Mouse (Mus musculus) skeletal muscle tissue, adult 2 months (tissue): ENCODE results near the gene Lif.
A peak's percentile ranks its signal among the peaks of the same experiment; 100 is the strongest.

Source experiments
- DNase-seq: peaks from one replicate; pipeline ENCODE4 v3.0.0-alpha.2; 2012; ENCODE audit warnings: low read depth, low spot score

The Lif gene

DNA sequence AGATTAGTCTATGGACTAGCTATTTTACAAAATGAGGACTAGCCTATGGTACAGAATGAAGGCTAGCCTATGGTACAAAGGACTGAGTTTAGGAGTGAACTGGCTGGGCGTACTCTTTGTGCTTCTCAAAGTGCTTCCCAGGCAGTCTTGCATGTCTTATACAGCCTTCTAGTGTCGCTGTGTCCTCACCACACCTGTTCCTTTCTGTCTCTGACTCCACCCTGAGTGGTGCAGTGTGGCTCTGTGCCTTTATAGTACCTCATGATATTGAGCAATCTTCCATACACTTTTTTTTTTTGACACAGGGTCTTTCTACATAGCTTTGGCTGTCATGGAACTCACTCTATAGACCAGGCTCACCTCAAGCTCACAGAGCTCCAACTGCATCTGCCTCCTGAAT is 25.9 kb upstream of the Lif start:
- DNase-seq = no peak

DNA sequence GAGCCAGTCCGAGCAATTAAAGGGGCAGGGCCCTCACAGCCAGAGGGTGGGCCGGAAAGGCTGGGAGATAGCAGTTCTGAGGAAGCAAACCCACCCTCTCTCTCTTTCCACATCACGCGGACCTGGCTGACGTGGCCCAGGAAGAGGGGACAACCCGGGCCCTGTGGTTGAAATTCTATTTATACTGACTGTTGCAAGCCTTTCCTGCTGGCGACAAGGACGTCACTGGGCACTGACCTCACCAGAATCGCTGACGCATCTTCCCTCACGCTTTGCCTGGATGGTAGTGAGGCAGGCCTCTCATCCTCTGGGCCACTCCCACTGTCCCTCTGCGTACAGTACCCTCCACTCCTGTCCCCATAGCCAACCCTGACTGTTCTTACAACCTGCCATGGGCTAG is 24.7 kb upstream of the Lif start:
- no peak for DNase-seq

DNA sequence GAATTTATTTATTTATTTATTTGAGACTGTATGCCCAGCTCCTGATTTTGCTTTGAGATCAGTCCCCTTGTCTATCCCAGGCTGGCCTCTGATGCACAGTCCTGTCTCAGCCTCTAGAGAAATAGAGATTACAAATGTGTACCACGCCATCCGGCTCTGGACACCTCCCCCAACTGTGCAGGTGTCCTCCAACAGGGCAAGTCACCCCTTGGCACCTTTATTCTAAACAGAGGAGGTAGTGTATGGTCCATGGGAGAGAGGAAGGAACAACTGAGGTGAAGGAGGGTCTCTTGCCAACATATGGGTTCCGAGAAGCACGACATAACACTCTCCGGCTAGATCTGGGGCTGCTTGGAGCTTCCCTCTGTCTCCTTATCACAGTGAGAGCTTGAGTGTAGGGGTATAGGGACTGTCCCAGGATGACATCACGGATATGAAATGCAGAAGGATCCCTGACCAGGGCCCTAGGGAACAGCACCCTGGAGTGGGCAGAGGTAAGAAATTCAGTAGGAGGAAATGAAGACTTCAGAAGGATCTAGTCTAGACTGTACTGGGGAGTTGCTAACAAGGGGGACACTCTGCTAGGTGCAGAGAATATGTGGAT is 22.2 kb upstream of the Lif start:
- DNase-seq = no peak

DNA sequence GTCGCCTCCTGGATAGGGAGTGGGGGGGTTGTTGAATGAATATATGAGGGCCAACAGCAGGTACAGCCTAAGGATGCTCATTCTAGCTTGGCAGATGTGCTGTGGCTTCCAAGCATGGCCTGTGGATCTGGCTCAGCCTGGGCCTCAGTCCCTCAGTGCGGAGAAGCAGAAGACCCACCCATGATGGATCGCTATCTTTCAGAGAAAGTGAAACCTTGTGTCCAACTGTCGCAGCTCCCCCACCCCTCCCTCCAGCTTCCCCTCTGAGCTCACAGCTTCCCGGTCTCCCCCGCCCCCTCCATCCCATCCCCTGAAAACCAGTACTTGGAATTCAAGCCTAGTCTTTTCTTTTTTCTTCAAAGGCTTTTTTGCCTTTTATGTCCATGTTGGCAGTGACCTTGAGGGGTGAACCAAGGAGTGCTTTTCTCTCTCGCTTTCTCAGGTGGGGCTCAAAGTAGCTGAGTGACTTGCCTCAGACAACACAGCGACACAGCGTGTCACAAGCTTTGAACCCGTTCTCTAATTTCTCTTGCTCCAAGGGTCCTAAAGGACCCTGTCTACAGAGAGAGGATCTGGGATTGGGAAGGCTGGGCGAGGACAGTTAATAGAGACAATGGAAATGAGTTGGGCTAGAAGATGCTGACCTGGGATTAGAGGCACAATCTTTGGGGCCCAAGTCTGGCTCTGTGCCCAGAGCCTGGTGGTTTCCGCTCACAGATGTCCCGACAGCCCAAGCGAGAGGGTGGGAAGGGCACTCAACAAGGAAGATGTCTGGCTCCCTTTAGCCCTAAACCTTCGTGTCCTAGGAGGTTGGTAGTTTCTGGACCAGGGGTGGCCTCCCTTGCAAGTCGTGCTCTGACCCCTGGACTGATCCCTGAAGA is 21.5 kb upstream of the Lif start, which contains the start of gene Osm:
Osm (plus strand) TSS at position 756 of the 881 bp plus-strand sequence.
- no peak for DNase-seq

DNA sequence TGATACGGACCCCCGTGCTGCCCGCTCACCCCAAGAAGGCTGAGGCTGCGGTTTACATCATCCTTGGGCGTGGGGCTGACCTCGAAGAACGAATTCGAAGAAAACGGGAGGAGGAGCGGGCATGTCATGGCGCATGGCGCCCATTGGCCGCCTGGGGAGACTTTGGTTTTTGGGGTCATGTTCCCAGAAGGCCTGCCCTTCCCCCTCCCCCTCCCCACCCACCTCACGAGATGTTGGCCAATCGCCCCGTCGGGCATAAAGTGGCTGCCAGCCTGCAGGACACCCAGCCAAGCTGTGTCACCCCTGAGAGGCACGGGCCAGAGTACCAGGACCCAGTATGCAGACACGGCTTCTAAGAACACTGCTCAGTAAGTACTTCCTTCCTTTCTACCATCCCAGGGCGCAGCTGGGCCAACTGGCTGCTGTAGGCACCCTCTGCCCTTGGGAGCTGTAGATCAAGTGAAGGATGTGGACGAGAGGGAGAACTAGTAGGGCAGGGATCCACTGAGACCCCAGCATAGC is 20.8 kb upstream of the Lif start:
- no peak for DNase-seq

DNA sequence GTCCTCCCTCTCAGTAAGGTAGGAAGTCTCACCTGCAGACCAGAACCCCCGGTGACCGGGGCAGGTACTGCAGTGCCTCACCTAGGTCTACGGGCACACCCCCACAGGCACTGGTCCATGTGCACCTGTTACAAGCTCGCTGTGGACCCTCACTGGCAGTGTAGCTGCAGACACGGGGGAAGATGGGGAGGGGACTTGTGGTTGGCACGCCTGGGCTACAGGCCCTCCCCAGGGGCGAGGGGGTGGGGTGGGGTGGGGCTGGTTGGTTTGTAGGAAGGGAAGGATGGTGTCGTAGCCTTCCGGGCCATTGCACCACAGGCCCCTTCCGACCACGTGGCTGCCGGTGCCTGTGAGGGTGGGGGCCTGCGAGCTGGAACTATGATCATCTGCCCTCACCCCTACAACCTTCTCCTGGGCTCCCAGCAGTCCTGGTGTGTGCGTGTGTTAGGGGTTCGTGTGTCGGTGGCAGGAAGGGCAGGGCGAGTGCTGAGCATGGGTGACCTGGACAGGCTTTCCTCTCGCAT is 19.9 kb upstream of the Lif start:
- DNase-seq = no peak

DNA sequence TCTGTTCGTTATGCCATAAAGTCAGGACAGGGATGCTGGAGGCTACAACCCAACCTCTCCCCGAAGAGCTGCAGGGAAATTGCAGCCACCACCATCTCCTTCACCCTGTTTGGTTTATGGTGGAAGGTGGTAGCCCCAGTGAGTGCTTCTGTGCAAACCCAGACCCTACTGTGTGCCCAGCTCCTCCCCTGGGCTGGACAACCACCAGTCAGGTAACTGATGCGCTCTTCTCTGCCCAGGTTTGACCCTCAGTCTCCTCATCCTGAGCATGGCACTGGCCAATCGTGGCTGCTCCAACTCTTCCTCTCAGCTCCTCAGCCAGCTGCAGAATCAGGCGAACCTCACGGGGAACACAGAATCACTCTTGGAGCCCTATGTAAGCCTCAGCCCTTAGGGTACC is 19.2 kb upstream of the Lif start:
- no peak for DNase-seq

DNA sequence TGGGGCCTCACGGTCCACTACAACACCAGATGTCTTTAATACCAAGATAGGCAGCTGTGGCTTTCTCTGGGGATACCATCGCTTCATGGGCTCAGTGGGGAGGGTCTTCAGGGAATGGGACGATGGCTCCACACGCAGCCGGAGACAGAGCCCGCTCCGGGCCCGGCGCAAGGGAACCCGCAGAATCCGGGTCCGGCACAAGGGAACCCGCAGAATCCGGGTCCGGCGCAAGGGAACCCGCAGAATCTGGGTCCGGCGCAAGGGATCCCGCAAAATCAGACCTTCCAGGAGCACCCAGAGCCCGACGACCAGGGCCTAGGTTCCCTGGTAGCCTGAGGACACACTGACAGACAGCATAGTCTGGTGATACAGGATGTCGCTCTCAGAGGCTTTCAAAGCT is 17.7 kb upstream of the Lif start:
- DNase-seq = no peak

DNA sequence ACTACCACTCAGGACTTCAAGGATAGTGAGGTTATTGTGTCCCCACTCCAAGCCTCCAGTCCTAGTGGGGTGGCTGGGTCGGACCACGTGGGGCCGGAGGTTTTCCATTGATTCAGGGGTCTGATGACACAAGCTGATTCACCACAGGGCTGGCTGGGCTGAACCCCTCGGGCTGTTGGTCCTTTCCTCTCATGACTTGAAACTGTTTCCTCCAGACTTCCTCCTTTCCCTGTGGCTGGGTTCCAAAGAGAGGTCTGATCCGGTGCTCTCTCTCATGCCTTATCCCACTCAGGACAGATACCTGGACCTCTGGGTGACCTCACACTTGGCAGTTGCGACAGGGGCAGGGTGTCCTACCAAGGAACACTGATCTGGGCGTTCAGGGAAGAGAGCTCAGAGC is 17.2 kb upstream of the Lif start:
- no peak for DNase-seq

DNA sequence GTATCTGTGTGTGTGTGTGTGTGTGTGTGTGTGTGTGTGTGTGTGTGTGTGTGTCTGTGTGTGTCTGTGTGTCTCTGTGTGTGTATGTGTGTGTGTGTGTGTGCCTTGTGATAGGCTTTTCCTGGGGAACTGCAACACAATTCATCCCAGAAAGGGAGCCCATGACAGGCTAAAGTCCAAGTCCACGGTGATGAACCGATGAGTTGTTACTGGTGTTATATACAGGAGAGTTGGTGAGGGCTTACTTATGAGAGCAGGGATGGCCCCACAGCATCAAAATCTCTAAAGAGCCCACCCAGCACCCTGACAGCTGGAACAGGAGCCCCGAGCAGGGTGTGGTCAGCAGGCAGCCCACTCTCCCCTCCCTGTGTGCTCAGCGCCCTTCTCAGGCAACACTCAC is 16.2 kb upstream of the Lif start:
- DNase-seq = no peak

DNA sequence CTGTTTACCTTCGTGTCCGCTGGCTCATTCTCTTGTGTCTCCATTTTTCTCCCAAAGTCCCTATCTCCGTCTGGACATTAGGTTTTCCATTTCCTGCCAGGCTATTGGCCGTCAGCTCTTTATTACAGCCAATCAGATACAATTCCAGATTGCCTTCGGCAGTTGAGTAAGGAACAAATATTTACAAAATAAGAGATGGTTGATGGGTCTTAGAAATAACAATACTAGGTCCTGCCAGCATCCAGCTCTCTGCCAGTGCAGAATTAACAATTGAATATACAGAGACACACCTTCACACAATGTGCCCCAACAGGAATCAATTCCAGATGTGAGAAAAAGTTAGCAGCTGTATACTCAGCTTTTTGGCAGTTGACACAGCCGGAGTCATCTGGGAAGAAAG is 11.2 kb upstream of the Lif start:
- no peak for DNase-seq

DNA sequence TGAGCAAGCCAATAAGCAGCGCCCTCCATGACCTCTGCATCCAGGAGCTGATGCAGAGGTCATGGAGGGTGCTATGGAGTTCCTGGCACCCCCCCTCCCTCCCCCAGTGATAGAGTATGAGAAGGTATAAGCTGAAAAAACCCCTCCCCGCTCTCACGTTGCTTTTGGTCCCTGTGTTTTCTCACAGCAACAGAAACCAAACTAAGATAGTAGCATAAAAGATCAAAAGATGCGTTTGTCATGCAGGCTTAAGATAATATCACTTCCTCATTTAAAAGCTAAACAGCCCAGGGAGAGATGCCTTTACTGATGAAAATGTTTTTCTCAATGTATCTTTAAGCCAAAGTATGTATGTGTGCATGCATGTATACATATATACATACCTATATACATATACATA is 10.7 kb upstream of the Lif start:
- no peak for DNase-seq

DNA sequence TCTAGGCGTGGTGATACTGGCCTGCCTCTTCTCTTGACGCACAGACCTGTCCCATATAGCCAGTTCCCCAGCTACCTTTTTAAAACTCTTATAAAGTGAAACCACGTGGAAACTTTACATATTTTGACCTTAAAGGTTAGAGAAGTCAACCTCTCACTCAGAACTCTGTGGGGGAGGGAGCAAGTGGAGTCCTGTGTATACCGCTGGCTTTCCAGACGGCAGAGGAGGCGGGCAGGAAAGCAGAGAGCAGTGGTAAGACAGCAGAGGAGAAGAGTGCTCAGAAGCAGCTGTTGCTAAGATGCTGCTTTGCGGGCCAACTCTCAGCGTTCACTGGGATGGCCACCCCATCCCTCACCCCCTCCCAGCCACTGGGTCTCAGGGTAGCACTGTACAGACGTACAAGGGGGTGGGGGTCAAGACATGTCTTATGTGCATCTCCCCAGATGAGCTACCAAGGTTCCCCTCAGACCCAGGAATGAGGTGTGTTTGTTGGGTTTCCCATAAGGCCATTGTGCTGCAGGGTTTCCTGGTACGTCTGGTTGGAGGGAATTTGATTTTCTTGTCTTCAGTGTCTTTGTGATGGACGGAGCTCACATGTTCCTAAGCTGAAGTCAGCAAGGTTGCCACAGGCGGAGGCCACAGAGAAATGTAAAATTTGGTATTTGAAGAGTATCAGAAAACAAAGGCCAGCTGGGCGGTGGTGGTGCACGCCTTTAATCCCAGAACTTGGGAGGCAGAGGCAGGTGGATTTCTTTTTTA is 10.0 kb upstream of the Lif start:
- DNase-seq = no peak

DNA sequence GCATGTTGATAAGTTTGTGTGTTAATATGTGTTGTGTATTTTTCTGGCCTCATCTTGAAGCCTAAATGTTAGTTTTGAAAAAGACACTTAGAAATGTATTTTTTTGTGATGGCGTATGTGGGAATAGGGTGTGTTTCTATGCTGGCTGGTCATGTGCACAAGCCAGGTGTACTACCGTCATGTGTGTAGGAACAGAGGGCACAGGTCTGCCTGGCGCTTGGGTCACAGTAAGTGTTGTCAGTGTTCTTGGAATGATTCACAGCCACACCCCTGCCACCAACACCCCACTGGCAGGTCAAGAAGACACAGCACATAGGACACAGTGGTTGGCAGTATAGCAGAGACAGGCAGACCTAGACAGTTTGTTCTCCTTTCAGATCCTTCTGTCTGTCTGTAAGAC is 8.2 kb upstream of the Lif start:
- DNase-seq = no peak

DNA sequence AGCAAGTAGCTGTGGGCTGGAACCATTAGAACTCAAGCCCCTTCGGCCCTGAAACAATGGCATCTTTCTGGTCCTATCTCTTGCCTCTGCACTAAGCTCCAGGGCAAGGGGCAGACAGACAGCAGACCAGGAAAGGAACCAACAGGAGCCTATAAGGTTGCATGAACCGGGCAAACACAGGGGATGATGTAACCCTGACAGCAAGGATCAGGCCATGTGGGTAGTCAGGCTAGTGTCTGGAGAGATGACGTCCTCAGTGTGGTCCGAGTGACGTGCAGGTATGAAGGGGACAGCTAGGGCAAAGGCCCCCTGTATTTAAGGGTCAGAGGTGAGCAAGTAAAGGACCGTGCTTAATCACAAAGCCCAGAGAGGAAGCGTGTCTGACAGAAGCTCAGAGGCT is 7.1 kb upstream of the Lif start:
- no peak for DNase-seq

DNA sequence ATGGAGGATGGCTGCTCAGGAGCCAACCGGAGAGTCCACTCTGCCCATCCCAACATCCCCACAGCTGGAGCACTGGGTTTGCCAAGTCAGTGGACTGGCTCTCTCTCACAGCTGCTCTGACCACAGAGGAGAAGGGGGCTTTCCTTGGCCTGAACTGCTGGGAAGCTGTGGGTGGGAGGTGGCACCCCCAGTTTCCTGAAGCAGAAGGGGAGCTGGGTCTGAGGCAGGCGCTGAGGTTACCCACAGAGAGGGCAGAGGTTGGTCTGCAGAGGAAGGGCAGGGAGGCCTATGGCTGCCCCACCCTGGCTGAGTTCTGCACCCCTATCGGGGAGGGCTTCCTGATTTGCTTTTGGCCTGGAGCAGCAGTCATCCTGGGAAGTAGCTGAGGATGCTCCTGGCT is 6.0 kb upstream of the Lif start:
- no peak for DNase-seq

DNA sequence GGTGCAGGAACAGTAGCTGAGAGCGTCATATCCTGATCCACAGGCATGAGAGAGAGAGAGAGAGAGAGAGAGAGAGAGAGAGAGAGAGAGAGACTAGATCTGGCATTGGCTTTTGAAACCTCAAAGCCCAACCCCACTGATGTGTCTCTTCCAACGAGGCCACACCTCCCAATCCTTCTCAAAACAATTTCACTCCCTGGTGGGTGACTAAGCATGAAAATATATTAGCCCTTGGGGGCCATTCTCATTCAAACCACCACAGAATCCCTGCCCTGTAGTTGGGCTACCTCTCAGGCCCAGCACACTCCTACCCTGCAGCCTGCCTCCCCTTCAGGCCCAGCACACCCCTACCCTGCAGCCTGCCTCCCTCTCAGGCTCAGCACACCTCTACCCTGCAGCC is 4.5 kb upstream of the Lif start:
- DNase-seq = no peak

DNA sequence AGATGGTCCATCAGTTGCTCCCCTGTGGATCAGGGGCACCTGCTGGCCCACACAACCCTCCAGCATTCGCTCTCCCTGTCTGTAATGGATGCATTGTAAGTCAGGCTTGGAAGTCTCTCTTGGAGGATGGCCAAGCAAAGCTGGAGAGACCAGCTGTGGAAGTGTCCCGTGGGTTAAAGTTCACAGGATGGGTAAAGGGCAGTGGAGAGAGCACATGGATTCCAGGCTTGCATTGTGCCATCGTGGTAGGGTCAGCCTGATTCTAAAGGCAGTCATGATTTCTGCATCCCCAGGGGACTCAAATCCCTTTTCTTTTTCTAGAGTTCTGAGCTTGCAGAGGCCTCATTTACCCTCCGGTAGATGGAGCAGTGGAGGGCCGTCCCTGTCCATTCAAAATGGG is 399 bp downstream of the Lif start:
- DNase-seq = no peak

DNA sequence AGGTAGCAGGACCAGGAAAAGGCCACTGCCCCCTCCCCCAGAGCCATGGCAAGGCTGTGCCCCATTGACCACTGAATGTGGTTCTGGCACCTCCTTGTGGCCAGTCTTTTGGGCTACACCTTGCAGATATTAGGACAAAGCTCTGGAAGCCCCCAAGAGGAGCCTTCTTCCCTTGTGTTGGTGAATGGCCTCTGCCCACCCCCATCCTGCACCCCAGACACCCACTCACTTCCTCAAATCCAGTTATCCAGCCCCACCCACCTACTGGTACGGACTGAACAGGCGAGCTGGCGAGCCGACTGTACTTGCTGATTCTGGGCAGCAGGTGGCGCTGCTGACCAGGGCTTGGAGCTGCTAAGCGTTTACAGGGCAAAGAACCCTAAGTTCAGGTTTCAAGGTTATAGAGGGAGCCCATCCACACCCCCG is 1.3 kb downstream of the Lif start:
- DNase-seq = peak; percentile 71

DNA sequence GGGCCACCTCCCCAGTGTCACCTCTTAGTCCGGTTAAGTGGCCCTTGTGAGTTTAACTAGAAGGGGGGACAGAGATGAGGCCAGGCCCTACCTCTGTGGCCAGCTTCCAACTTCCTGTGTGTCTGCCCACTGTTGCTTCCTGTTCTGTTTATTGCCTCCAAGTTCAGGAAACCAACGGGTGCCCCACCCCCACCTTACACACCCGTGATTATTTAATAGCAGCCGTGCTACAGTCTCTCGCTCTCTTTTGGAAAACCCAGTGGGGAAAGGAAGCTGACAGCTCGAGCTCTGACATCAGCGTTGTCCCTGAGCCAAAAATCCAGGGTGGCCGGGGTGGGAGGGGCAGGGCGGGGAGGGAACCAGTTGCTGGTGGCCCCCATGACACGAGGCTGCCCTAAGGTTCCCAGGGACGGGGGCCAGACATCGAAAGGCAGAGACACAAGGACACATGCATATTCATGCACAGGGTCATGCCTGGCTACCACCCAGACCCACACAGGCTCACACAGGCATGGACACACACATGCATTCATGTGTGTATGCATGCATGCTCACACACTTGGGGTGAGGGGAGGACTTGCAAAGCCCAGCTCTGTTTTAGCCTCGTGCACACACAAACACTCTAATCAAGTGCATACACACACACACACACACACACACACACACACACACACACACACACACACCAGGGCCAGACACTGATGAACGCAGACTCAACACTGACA is 3.3 kb downstream of the Lif start:
- no peak for DNase-seq

DNA sequence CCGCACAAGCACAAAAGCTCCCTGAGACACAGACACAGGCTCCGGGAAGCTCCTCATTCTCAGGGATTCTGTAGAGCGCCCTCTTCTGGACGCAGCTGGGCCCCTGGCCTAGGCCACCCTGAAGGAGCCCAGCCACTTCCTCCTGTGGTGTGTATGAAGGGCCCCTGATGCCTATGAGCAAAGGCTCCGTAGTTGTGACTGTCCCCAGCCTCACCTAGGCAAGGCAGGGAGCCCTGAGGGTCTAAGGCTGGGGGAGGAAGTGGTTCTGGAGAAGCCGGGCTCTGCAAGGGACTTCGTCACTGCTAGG is 3.8 kb downstream of the Lif start:
- no peak for DNase-seq

DNA sequence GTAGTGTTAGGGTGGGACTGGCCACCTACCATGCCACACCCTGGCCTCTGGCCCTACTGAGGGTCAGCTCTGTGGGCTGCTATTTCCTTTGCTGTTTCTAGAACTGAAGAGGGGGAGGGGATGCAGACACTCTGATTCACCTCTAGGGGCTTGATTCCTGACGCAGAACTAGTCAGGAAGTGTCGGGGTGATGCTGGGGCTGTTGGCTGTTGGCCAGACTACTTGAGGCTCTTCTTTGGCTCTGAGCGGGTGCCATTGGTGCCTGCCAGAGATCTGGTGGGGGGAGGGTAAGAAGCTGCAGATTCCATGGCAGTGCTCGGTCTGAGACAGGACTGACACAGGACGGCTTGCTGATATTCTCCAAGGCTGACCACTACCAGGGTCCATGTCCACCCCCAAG is 4.6 kb downstream of the Lif start:
- DNase-seq = no peak
